Mouse (Mus musculus): ENCODE data around the gene Clec9a. TPM values are rescaled to one million over a fixed set of nuclear protein-coding genes. Genes with fewer than 3 reads are reported as not detected.

Clec9a gene
- total and polyA plus RNA-seq, 3 experiments = not detected

DNA sequence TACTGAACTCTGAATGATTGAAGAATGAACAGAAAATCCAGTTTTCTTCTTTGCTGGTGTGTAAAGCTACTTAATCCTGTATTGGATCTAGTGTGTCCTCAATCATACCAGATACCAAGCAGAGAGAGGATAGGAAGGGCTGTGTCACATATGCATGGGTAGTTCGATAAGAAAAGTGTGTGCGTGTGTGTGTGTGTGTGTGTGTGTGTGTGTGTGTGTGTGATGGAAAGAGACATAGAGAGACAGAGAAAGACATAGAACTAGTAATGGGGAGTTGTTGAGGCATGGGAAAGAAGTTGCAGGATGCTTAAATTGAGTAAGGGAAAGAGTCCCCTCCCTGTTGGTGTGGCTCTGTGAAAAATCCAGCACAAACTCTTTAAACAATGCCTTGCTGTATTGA, 22.9 kb upstream of the Clec9a start, which contains the start of gene Clec12b:
Gene Clec12b, minus strand, starts transcription at position 101 of the 400 bp plus-strand sequence.
- dilution Hi-C loops (cut with MboI; ENCODE audit: extremely low pct_ligation_motif_present, extremely low pct_unique_long_range_greater_than_20kb, low sequenced_read_pairs) (no loop called here), in situ Hi-C loops (cut with MboI; ENCODE audit: low pct_ligation_motif_present, low pct_unique_long_range_greater_than_20kb, low sequenced_read_pairs) (loop anchor here (10.0 kb wide), 1 partner anchor 129 kb away; the partner anchor contains the start of gene Tmem52b)
- Histone ChIP-seq H3K4me2 (ENCODE audit: insufficient read depth, low read depth, poor library complexity, severe bottlenecking) (peak within 1 kb of the TSS; percentile 4; the same call in 1 of the 2 replicates), H3K4me1 (ENCODE audit: control insufficient read depth in 1 of 2, insufficient read depth in 2 of 2) (no peaks in the 10 kb centered on the region), H3K4me3 (replicated peaks in 1 of 3; ENCODE audit: low read depth in 2 of 3, low read length in 2 of 3, poor library complexity in 1 of 3) (no peak within 1 kb of the TSS), H3K36me3 (replicated peaks in 1 of 2; ENCODE audit: control insufficient read depth in 1 of 2, insufficient read depth in 1 of 2, low read length in 1 of 2) (no peaks in the 10 kb centered on the region), H3K27ac (ENCODE audit: insufficient read depth, low read depth) (no peak within 1 kb of the TSS), H3K9me3 (replicated peaks; ENCODE audit: low read length) (no peaks in the 10 kb centered on the region), H3K9ac (ENCODE audit: insufficient read depth, low read depth) (no peak within 1 kb of the TSS), H3K79me2 (replicated peaks; ENCODE audit: control insufficient read depth, extremely low read depth, insufficient read depth, poor library complexity, severe bottlenecking) (no peaks in the 10 kb centered on the region), H3K27me3 (replicated peaks) (no peaks in the 10 kb centered on the region)
- TF ChIP-seq E2F4 (IDR thresholded peaks at IDR 0.05; ENCODE audit: insufficient replicate concordance, low read depth, low read length) (no peak), POLR2AphosphoS2 (IDR thresholded peaks at IDR 0.05; ENCODE audit: low read depth, low read length) (no peak), TBP (conservative IDR thresholded peaks at IDR 0.05; ENCODE audit: low read depth, low read length) (no peak), CTCF (conservative IDR thresholded peaks at IDR 0.05 in 1 of 2, IDR thresholded peaks at IDR 0.05 in 1 of 2; ENCODE audit: low read depth in 2 of 2, low read length in 2 of 2) (no peak)
- no peak for DNase-seq (ENCODE audit: extremely low read depth)

DNA sequence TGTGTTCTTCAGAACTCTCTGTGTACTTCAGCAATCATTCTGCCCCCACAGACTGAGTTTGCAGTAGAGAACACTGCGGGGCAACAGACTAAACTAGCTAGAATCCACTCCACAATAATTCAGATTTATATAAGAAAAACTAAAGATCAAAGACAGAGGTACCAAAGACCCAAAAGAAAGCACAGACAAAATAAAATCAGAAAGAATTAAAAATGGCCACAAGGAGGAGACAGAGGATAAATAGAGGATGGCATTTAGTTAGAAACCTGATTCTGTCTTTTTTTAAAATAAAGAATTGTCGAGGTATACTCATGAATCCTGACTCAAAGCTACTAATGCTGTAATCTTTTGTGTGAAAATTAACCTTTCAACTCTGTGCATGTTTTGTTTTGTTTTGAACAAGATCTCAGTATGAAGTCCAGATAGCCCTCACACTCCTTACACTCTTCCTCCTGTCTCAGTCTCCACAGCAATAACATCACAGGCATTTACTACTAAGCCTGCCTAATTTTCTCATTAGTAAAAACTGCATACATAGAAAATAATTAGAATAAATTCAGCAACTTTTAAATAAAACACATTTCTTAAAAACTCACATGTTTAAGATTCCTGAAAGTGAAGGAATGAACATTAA, 15.5 kb upstream of the Clec9a start:
- Histone ChIP-seq H3K4me3 (replicated peaks in 1 of 3; ENCODE audit: low read depth in 2 of 3, low read length in 2 of 3, poor library complexity in 1 of 3) (no peak overlapping the region), H3K4me1 (ENCODE audit: control insufficient read depth in 1 of 2, insufficient read depth in 2 of 2) (no peaks in the 10 kb centered on the region), H3K27me3 (replicated peaks) (no peaks in the 10 kb centered on the region), H3K79me2 (replicated peaks; ENCODE audit: control insufficient read depth, extremely low read depth, insufficient read depth, poor library complexity, severe bottlenecking) (no peaks in the 10 kb centered on the region), H3K36me3 (replicated peaks in 1 of 2; ENCODE audit: control insufficient read depth in 1 of 2, insufficient read depth in 1 of 2, low read length in 1 of 2) (no peaks in the 10 kb centered on the region), H3K9ac (ENCODE audit: insufficient read depth, low read depth) (no peak overlapping the region), H3K27ac (ENCODE audit: insufficient read depth, low read depth) (no peak overlapping the region), H3K4me2 (ENCODE audit: insufficient read depth, low read depth, poor library complexity, severe bottlenecking) (no peak overlapping the region), H3K9me3 (replicated peaks; ENCODE audit: low read length) (no peaks in the 10 kb centered on the region)
- in situ Hi-C loops (cut with MboI; ENCODE audit: low pct_ligation_motif_present, low pct_unique_long_range_greater_than_20kb, low sequenced_read_pairs) = no loop called here
- TF ChIP-seq RAD21 (IDR thresholded peaks at IDR 0.05; ENCODE audit: low read depth, low read length) = peak; percentile 98
- no peak for TF ChIP-seq ETS1 (conservative IDR thresholded peaks at IDR 0.05; ENCODE audit: low read depth, low read length)
- peak; percentile 89 for TF ChIP-seq ZC3H11A (IDR thresholded peaks at IDR 0.05; ENCODE audit: low read depth, low read length)
- no peak for TF ChIP-seq TBP (conservative IDR thresholded peaks at IDR 0.05; ENCODE audit: low read depth, low read length)
- TF ChIP-seq ZNF384 (IDR thresholded peaks at IDR 0.05; ENCODE audit: low read depth, low read length) = peak; percentile 54; the same call in 1 of the 2 replicates
- TF ChIP-seq CTCF (conservative IDR thresholded peaks at IDR 0.05 in 1 of 2, IDR thresholded peaks at IDR 0.05 in 1 of 2; ENCODE audit: low read depth in 2 of 2, low read length in 2 of 2) = peak in 1 of 2 experiments; percentile 86; a peak in 3 of 4 replicates
- TF ChIP-seq SMC3 (IDR thresholded peaks at IDR 0.05; ENCODE audit: low read depth, low read length) = peak; percentile 92
- dilution Hi-C loops (cut with MboI; ENCODE audit: extremely low pct_ligation_motif_present, extremely low pct_unique_long_range_greater_than_20kb, low sequenced_read_pairs) = no loop called here
- peak; percentile 20 for DNase-seq (ENCODE audit: extremely low read depth)

DNA sequence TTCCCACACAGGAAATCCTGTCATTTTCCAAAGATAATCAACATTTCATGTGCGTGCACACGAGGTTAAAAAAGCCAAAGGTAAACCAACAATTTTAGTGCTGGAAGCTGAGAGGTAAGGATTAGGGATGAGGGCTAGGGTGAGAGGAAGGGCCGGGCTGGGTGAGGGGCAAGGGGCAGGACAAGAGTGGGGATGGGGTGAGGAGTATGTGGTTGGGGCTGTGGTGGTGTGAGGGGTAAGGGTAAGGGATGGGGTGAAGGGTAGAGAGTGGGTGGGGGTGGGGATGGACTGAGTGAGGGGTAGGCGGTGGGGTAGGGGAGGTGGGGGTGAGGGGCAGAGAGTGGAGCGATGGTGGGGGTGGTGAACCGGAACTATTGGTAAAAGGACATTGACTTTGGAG, 14.9 kb upstream of the Clec9a start:
- H3K9ac ChIP-seq (ENCODE audit: insufficient read depth, low read depth) = no peak overlapping the region
- dilution Hi-C loops (cut with MboI; ENCODE audit: extremely low pct_ligation_motif_present, extremely low pct_unique_long_range_greater_than_20kb, low sequenced_read_pairs) (no loop called here), in situ Hi-C loops (cut with MboI; ENCODE audit: low pct_ligation_motif_present, low pct_unique_long_range_greater_than_20kb, low sequenced_read_pairs) (no loop called here)
- no peak overlapping the region for H3K4me2 ChIP-seq (ENCODE audit: insufficient read depth, low read depth, poor library complexity, severe bottlenecking)
- H3K36me3 ChIP-seq (replicated peaks in 1 of 2; ENCODE audit: control insufficient read depth in 1 of 2, insufficient read depth in 1 of 2, low read length in 1 of 2) = no peaks in the 10 kb centered on the region
- H3K9me3 ChIP-seq (replicated peaks; ENCODE audit: low read length) = no peaks in the 10 kb centered on the region
- H3K27me3 ChIP-seq (replicated peaks) = no peaks in the 10 kb centered on the region
- DNase-seq (ENCODE audit: extremely low read depth) = no peak
- no peak overlapping the region for H3K27ac ChIP-seq (ENCODE audit: insufficient read depth, low read depth)
- H3K79me2 ChIP-seq (replicated peaks; ENCODE audit: control insufficient read depth, extremely low read depth, insufficient read depth, poor library complexity, severe bottlenecking) = no peaks in the 10 kb centered on the region
- no peaks in the 10 kb centered on the region for H3K4me1 ChIP-seq (ENCODE audit: control insufficient read depth in 1 of 2, insufficient read depth in 2 of 2)
- no peak overlapping the region for H3K4me3 ChIP-seq (replicated peaks in 1 of 3; ENCODE audit: low read depth in 2 of 3, low read length in 2 of 3, poor library complexity in 1 of 3)
- TF ChIP-seq MXI1 (IDR thresholded peaks at IDR 0.05; ENCODE audit: low read depth, low read length) (no peak), TBP (conservative IDR thresholded peaks at IDR 0.05; ENCODE audit: low read depth, low read length) (no peak)
